Mouse (Mus musculus) brain, embryonic 14.5 days (tissue): ENCODE measurements around the gene Chst2. TPM values are rescaled to one million over a fixed set of nuclear protein-coding genes. Genes with fewer than 3 reads are reported as not detected.

Experiments used
- DNase-seq: peaks from one replicate; pipeline ENCODE4 v3.0.0-alpha.2; 2011; ENCODE audit warnings: low read depth
- CTCF ChIP-seq: fragments of 200-500 bp; IDR thresholded peaks from 2 replicates; pipeline ENCODE4 v1.5.1; 2012; ENCODE audit warnings: inconsistent platforms, mild to moderate bottlenecking, moderate library complexity, borderline replicate concordance; ENCODE audit not compliant: insufficient read depth, insufficient read length; ENCODE audit errors: extremely low read depth
- POLR2A ChIP-seq: fragments of 200-500 bp; IDR thresholded peaks from 2 replicates; pipeline ENCODE4 v1.6.1; 2012; ENCODE audit warnings: mild to moderate bottlenecking, inconsistent platforms, borderline replicate concordance; ENCODE audit not compliant: poor library complexity, insufficient read depth, insufficient read length, severe bottlenecking; ENCODE audit errors: extremely low read depth
- polyA plus RNA-seq: library from polyadenylated mRNA; depleted of rRNA; stranded (reverse); fragments of >200 nt; gene quantifications from 2 replicates; pipeline ENCODE4 v1.2.3, GENCODE M21; 2012; rRNA removed

Gene Chst2
- polyA plus RNA-seq, 1 experiment, result 15.0 TPM

DNA sequence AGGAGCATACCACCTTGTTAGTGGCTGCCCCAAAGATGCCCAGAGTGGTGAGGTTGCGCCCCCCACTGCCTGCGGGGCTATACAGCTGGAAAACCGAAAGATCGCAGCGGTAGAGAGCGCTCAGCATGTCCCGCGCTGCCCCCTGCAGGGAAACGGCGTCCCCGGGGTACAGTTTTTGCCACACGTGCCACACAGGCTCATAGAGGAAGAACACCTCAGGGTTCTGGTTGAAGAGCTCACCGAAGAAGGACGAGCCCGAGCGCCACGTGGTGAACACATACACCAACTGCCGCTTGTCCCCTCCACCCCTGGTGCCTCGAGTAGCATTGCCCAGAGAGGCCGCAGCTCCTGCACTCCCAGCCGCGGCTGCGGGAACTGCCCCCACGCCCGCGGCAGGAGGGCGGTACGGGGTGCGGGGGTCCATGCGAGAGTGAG lies 994 bp downstream of the Chst2 start:
- DNase-seq, result peak; percentile 88
- peak; percentile 61 for TF ChIP-seq CTCF
- TF ChIP-seq POLR2A, result no peak

DNA sequence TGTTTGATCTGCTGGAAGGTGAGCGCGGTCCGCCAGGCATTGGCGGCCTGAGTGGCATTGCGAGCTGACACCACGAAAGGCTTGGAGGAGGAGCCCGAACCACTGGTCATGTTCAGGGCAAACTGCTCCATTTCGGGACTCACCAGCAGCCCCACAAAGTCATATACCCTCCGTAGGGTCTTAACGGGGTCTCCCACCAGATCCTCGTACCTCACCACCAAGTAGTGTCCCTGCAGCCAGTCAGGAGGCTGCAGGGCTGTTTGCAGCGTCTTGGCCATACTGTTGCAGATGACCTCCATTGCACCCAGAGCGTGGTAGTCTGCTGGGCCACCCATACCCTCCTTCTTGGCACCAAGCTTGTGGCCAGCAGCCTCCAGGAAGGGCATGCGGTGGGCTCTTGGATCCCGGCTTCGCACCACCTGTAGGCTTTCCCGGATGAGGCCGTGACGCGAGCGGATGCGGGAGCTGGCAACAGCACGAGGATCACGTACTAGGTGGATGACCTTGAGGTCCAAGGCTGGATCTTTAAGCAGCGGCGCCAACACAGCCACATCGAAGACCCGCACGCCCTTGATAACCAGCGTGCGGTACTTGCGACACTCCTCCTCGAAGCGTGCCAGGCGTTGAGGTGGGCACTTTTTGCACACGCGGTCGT lies 1.6 kb downstream of the Chst2 start:
- no peak for TF ChIP-seq POLR2A
- no peak for TF ChIP-seq CTCF
- DNase-seq, result no peak

DNA sequence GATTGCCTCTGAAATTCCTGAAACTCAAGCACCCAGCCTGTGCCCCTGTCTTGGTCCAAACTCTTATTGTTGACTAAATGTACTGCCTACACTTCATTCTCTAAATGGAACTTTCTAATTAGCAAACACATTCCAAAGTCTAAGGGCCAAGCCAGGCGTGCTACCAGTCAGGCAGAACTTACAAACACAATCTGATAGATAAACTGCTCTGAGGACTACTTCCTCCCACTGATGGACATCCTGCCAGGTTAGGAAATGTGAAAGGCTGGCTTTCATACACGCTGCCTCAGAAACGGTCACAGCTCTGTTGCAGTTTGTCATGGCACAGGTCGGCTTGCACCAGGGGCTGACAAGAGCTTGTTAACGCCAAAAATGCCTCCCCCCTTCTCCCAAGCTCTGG lies 4.8 kb downstream of the Chst2 start:
- DNase-seq, result peak; percentile 42
- TF ChIP-seq CTCF, result no peak
- no peak for TF ChIP-seq POLR2A

- TF ChIP-seq CTCF (no peak), POLR2A (no peak)
These were observed 14.5 kb downstream of the Chst2 start for GRCm38 (mm10) chr9:95392011-95392410.

DNA sequence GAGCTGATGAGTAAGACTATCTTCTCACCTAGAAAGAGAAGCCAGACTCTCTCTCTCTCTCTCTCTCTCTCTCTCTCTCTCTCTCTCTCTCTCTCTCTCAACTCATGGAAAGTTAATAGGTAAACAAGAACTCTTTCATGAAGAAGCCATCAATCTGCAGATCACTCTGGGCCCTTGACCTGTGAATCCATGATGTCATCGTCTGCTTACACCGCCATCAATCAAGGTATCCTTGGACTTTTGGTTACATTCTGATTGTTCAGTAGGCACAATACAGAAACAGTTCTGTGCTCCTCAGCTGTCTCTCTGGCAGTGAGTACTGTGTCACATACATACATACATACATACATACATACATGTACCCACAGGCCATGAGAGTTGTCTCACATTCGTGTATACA lies 16.6 kb downstream of the Chst2 start:
- no peak for TF ChIP-seq CTCF
- TF ChIP-seq POLR2A, result no peak
- DNase-seq, result no peak

More at GRCm38 (mm10) chr9:95392011-95392410, 14.5 kb downstream of the Chst2 start:
- DNase-seq, result no peak

DNA sequence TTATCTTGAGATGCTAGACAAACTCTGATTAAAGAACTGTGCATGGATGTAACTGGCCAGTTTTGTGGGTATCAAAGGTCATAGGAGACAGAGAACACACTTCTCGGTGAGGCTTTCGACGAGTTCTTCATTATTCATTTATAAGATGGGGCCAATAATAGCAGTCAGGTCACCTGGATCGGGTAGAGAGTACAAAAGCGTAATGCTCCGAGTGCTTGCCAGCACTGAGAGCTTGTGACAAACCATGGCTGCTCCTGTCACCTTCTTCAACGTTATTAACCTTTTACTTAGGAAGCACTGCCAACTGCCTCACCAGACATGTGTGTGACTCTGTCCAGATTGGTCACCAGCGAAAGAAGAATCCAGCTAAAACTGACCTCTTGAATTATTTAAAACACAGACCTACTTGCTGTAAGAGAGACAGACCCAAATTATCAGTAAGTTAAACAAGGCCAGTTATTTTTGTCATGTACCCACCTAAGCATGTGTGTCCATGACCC lies 18.6 kb downstream of the Chst2 start:
- no peak for DNase-seq
- TF ChIP-seq CTCF (no peak), POLR2A (no peak)

DNA sequence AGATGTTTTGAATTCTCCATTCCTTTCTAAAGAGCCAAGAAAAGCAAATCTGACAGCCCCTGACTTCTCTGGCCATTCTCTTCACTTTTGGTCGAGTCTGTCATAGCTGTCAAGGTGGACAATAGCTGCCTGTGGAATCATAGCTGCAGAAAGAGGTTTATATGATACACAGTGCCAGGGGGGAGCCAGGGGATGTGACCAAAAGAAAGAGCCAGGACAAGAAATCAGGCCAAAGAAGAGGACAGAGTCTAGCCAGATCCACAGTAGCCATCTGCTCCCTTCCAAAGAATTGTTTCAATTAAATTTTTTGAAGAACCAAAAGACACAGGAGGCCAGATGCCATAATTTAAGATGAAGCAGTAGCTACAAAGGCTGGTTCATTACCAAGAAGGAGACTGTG lies 30.6 kb downstream of the Chst2 start:
- no peak for DNase-seq
- TF ChIP-seq CTCF (no peak), POLR2A (no peak)

GRCm38 (mm10) chr9:95375336-95375735 lies 31.2 kb downstream of the Chst2 start:
- TF ChIP-seq POLR2A (no peak), CTCF (no peak)
- no peak for DNase-seq

- no peak for TF ChIP-seq CTCF
- TF ChIP-seq POLR2A, result no peak
- no peak for DNase-seq
These were observed 32.8 kb downstream of the Chst2 start for GRCm38 (mm10) chr9:95373741-95374140.

GRCm38 (mm10) chr9:95365882-95366281 lies 40.6 kb downstream of the Chst2 start:
- TF ChIP-seq CTCF, result no peak
- no peak for TF ChIP-seq POLR2A
- DNase-seq, result no peak

DNA sequence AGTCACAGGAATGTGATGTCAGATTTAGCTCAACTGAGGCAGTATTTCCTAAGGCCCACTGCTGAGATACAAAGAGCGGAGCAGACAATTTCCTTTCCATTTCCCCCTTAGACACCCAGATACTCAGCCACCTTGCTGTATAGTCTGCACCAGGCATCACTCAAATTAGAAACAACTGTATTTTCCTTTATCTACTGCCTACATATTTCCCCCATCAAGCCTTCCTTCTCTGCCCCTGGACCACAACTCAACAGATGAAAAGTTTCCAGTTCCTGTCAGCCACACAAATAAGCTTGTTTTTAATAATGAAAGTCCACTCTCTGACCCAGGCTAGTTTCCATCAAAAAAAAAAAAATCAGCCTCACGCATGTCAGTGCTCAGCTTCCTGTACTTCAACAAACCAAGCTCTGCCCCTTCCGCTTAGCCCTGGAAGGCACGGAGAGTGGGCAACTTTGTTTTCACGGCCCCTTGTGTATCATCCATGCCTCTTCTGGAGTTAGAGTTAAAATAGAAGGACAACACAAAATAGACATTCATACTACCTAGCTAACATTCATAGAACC lies 52.6 kb downstream of the Chst2 start:
- DNase-seq, result no peak
- TF ChIP-seq POLR2A, result no peak
- no peak for TF ChIP-seq CTCF

DNA sequence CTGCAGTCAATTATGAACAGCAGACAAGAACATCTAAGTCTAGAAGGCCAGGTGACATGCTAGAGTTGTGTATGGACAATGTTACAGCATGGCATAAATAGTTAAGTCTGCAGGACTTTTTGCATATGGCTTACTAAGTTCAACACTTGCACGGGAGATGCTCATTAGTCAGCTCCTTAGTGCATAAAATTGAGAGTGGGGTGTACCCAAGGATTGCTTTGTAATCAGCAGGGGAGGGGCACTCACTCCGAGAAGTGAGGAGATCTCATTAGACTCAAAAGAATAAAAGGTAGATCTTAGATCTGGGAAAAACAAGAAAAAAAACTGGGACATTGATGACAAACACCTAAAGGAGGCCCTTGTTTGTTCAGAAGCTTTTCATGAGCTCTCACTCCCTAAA lies 54.6 kb downstream of the Chst2 start:
- DNase-seq, result no peak
- TF ChIP-seq POLR2A, result no peak
- no peak for TF ChIP-seq CTCF

DNA sequence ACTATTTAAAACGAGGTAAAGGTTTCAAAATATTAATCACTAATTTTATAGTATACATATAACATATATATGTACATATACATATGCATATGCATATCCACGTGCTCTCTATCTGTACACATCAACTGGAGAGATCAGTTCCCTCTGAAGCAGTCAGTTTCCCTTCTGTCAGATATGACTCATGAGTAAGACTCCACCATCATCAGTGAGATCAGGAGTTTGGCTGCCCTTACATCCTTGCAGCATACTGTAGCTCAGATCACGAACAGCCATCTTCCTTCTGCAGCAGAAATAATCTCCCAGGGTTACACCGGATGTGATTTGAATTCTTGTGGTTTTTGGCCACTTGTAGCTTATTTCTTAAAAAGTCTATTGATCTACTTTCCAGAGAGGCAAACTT lies 56.0 kb downstream of the Chst2 start:
- DNase-seq, result no peak
- TF ChIP-seq CTCF, result no peak
- TF ChIP-seq POLR2A, result no peak

Other genes with a start within 250 kb of the Chst2 start
- 28.0 and 35.1 TPM in 2 replicates for gene U2surp, start 105.3 kb upstream of the Chst2 start, polyA plus RNA-seq
- gene Paqr9, start 152.9 kb upstream of the Chst2 start, polyA plus RNA-seq, result 6.5 and 9.6 TPM in 2 replicates
- 0.19 and 1.00 TPM in 2 replicates for gene Pcolce2, start 230.9 kb upstream of the Chst2 start, polyA plus RNA-seq